Mouse (Mus musculus) brain, embryonic 14.5 days (tissue): ENCODE measurements around the gene Mrpl4.

Source experiments
- CTCF ChIP-seq: fragments of 200-500 bp; IDR thresholded peaks from 2 replicates; pipeline ENCODE4 v1.5.1; 2012; ENCODE audit warnings: inconsistent platforms, mild to moderate bottlenecking, moderate library complexity, borderline replicate concordance; ENCODE audit not compliant: insufficient read depth, insufficient read length; ENCODE audit errors: extremely low read depth
- POLR2A ChIP-seq: fragments of 200-500 bp; IDR thresholded peaks from 2 replicates; pipeline ENCODE4 v1.6.1; 2012; ENCODE audit warnings: mild to moderate bottlenecking, inconsistent platforms, borderline replicate concordance; ENCODE audit not compliant: poor library complexity, insufficient read depth, insufficient read length, severe bottlenecking; ENCODE audit errors: extremely low read depth

DNA sequence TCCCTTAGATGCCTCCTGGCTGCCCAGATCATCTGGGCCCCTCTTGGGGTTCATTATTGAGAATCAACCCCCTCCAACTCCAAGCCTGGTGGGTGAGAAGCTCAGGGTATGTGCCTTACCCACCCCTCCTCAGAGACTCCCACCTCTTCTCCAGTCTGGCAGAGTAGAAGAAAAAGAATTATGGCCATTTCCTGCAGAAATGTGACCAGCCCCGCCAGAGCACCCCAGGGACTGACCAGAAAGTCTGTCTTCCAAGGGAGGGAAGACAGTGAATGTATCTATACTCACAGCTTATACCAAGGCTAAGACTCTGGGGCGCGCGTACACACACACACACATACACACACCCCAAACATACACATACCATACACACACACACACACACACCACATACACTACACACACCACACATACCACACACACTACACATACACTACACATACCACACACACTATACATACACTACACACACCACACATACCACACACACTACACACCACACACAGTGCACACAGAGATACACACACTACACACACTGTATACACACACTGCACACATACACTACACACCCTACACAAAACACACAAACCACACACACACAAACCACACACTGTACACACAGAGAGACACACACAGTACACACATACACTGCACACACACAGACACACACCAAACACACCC lies 29.4 kb upstream of the Mrpl4 start:
- TF ChIP-seq POLR2A (no peak), CTCF (no peak)
